12 mouse cellular contexts compared by ENCODE assay signal in genomic region chr5:147155449-147156133, GRCm38 (mm10). TPM values are rescaled to one million over a fixed set of nuclear protein-coding genes. Genes with fewer than 3 reads are reported as not detected.
A peak's percentile ranks its signal among the peaks of the same experiment; 100 is the strongest.
DNase-seq lines count a peak whose midpoint lies in the region; ATAC-seq and TF ChIP-seq lines count a peak whose summit lies in the region.
"Had no signal": no experiment of that assay in that cellular context is flagged by ENCODE, and none has a peak within 500 bp of the region (broad histone marks: within the 10 kb centered on the region; RNA-seq: fewer than 3 reads in every experiment).

No protein-coding gene starts in this region.

- H3K4me1 ChIP-seq in forebrain, postnatal 0 days (ENCODE audit: insufficient read depth) = 0 out of 2 replicates have a peak, but pooled peaks cover 4% of the 10 kb centered on the region
- H3K4me1 ChIP-seq in midbrain, embryonic 12.5 days = peaks cover 27% of the 10 kb centered on the region

- peak; percentile 87 for ATAC-seq in forebrain, postnatal 0 days
- ATAC-seq in midbrain, embryonic 12.5 days (ENCODE audit: low FRiP score, low read depth) = peak; percentile 95
- ATAC-seq: activated CD4-positive, CD25-positive, alpha-beta regulatory T cell, adult 4 months had no signal

- peak; percentile 20 to 44 for DNase-seq in cerebellum, postnatal 10 days
- no peak for DNase-seq in cerebellum, adult 18-20 months
- peak; percentile 99 for DNase-seq in R1 (ENCODE audit: low read depth, low spot score)
- peak; percentile 34 for DNase-seq in forebrain, postnatal 0 days
- DNase-seq in ovary, adult 18-20 months (ENCODE audit: low spot score) = no peak
- no peak for DNase-seq in thymus, postnatal 0 days (ENCODE audit: low spot score)
- no peak for DNase-seq in kidney, postnatal 14 days

- H3K36me3 ChIP-seq in forebrain, postnatal 0 days (ENCODE audit: insufficient read depth) = no peaks in the 10 kb centered on the region
- no peaks in the 10 kb centered on the region for H3K36me3 ChIP-seq in midbrain, embryonic 12.5 days
- H3K36me3 ChIP-seq: heart, embryonic 10.5 days had no signal

- no peak for TF ChIP-seq CTCF in forebrain, postnatal 0 days (IDR thresholded peaks at IDR 0.05; ENCODE audit: low read depth)

- peaks cover 12% of the 10 kb centered on the region for H3K27me3 ChIP-seq in forebrain, postnatal 0 days (ENCODE audit: insufficient read depth, low read length)
- H3K27me3 ChIP-seq in midbrain, embryonic 12.5 days = peaks cover 84% of the 10 kb centered on the region

- H3K9me3 ChIP-seq in forebrain, postnatal 0 days (ENCODE audit: low read length) = no peaks in the 10 kb centered on the region
- no peaks in the 10 kb centered on the region for H3K9me3 ChIP-seq in midbrain, embryonic 12.5 days
- H3K9me3 ChIP-seq: heart, embryonic 10.5 days had no signal

- H3K27ac ChIP-seq in forebrain, postnatal 0 days (ENCODE audit: low read depth, low read length) = no peak overlapping the region
- peak overlapping the region; percentile 65; the same call in 1 of the 2 replicates for H3K27ac ChIP-seq in midbrain, embryonic 12.5 days (replicated peaks)
- H3K27ac ChIP-seq: heart, embryonic 10.5 days; layer of hippocampus, adult 2 months had no signal

- WGBS in forebrain, postnatal 0 days = 5% methylated on average over 13 of the region's 13 CpGs
- WGBS in midbrain, embryonic 12.5 days = under 1% methylated on average over 13 of the region's 13 CpGs

- H3K4me3 ChIP-seq in forebrain, postnatal 0 days (ENCODE audit: low read depth, low read length) = no peak overlapping the region
- H3K4me3 ChIP-seq in midbrain, embryonic 12.5 days = no peak overlapping the region
- H3K4me3 ChIP-seq: heart, embryonic 10.5 days; layer of hippocampus, adult 2 months had no signal

- H3K9ac ChIP-seq in forebrain, postnatal 0 days = no peak overlapping the region
- H3K9ac ChIP-seq in midbrain, embryonic 12.5 days (replicated peaks) = no peak overlapping the region

- H3K4me2 ChIP-seq in forebrain, postnatal 0 days (ENCODE audit: low read depth) = no peak overlapping the region
- peak overlapping the region; percentile 41 for H3K4me2 ChIP-seq in midbrain, embryonic 12.5 days (replicated peaks)

RNA-seq across cellular contexts. Expression of gene Gsx1, which starts 32.9 kb away (rescaled TPM):
- 1.2 and 3.2 TPM in 2 replicates for total RNA-seq in forebrain, postnatal 0 days (2014; rRNA removed)
- 1.2 and 1.4 TPM in 2 replicates for polyA plus RNA-seq in forebrain, postnatal 0 days (2015; fragmentation: Nextera tagmentation; extraction: Ambion mirVana)
- 26.9 and 27.6 TPM in 2 replicates for polyA plus RNA-seq in midbrain, embryonic 12.5 days (2016; fragmentation: Nextera tagmentation; extraction: Ambion mirVana)
- polyA plus RNA-seq in thymus, postnatal 0 days (2015; fragmentation: Nextera tagmentation; extraction: Ambion mirVana) = not detected in 2 replicates
- polyA plus RNA-seq: activated CD4-positive, CD25-positive, alpha-beta regulatory T cell, adult 4 months; heart, embryonic 10.5 days; lung, embryonic 16.5 days had no signal

Comparison
In these comparisons a context has a peak if more than half of its experiments do, and no peak if none do; other contexts are left out.
1. DNase-seq: peak in cerebellum, postnatal 10 days (2 of 2), R1 (single experiment) and forebrain, postnatal 0 days (single experiment); none in cerebellum, adult 18-20 months (0 of 2), ovary, adult 18-20 months (single experiment), thymus, postnatal 0 days (single experiment) and kidney, postnatal 14 days (single experiment).
2. RNA of gene Gsx1, which starts 32.9 kb away (polyA plus RNA-seq): 26.9 to 27.6 TPM in midbrain, embryonic 12.5 days; 1.2 to 1.4 TPM in forebrain, postnatal 0 days and not detected in thymus, postnatal 0 days; every median in the first group is over 10 times any median in the second.